Mouse (Mus musculus) forebrain, embryonic 14.5 days (tissue): ENCODE measurements around the gene Lrfn2. TPM values are rescaled to one million over a fixed set of nuclear protein-coding genes. Genes with fewer than 3 reads are reported as not detected.

Experiments used
- ATAC-seq: fragments of 200-750 bp; cut with Nextera tagmentation; 2 replicates; pipeline ENCODE4 v1.8.0; 2017; ENCODE audit warnings: mild to moderate bottlenecking, moderate library complexity
- DNase-seq: peaks from one replicate; pipeline ENCODE4 v3.0.0-alpha.2; 2015; ENCODE audit warnings: low spot score
- H3K27ac ChIP-seq: fragments of 300-500 bp; sonication (generic); 2 replicates; pipeline ENCODE4 v1.5.1; 2014; ENCODE audit warnings: low read depth, mild to moderate bottlenecking, control low read depth, low read length, moderate library complexity
- H3K27me3 ChIP-seq: fragments of 300-500 bp; sonication (generic); replicated peaks from 2 replicates; pipeline ENCODE4 v1.6.1; 2014; ENCODE audit warnings: low read length, control low read depth, mixed read lengths; ENCODE audit not compliant: control insufficient read depth, insufficient read depth
- H3K36me3 ChIP-seq: fragments of 300-500 bp; sonication (generic); 2 replicates; pipeline ENCODE4 v1.6.1; 2014; ENCODE audit warnings: low read length, control low read depth; ENCODE audit not compliant: control insufficient read depth, insufficient read depth
- H3K4me1 ChIP-seq: fragments of 300-500 bp; sonication (generic); 2 replicates; pipeline ENCODE4 v1.6.1; 2014; ENCODE audit warnings: antibody characterized with exemption, low read length, control low read depth; ENCODE audit not compliant: control insufficient read depth, insufficient read depth
- H3K4me2 ChIP-seq: fragments of 300-500 bp; sonication (generic); 2 replicates; pipeline ENCODE4 v1.6.1; 2014; ENCODE audit warnings: mild to moderate bottlenecking, control low read depth, low read length
- H3K4me3 ChIP-seq: fragments of 300-500 bp; sonication (generic); 2 replicates; pipeline ENCODE4 v1.5.1; 2014; ENCODE audit warnings: low read depth, low read length, control low read depth
- H3K9ac ChIP-seq: fragments of 300-500 bp; sonication (generic); 2 replicates; pipeline ENCODE4 v1.6.1; 2014; ENCODE audit warnings: mild to moderate bottlenecking, low read length, control low read depth, moderate library complexity
- H3K9me3 ChIP-seq: fragments of 300-500 bp; sonication (generic); replicated peaks from 2 replicates; pipeline ENCODE4 v1.6.1; 2016; ENCODE audit warnings: low read length, control low read depth, mixed read lengths; ENCODE audit not compliant: control insufficient read depth
- WGBS: fragments of 180-500 bp; shearing (Covaris S2); extraction: QIAGEN DNeasy Blood & Tissue Kit; methylation state at CpG from one replicate; pipeline ENCODE4 v1.1.7; 2014; 5-methylcytosine and 5-hydroxymethylcytosine counted together
- polyA plus RNA-seq: library from polyadenylated mRNA; unstranded; fragments of >200 nt; fragmentation: Nextera tagmentation; extraction: Ambion mirVana; gene quantifications from 2 replicates; pipeline ENCODE4 v1.2.1, GENCODE M21; 2014

The Lrfn2 gene
- polyA plus RNA-seq, 1 experiment from 2014 or later: 3.5 TPM

GRCm38 (mm10) chr17:48930994-48931393 lies 1.2 kb upstream of the Lrfn2 start:
- Histone ChIP-seq H3K4me1 (0 out of 2 replicates have a peak, but pooled peaks cover 4% of the 10 kb centered on the region), H3K9me3 (no peaks in the 10 kb centered on the region), H3K27ac (no peak overlapping the region), H3K36me3 (no peaks in the 10 kb centered on the region), H3K27me3 (no peaks in the 10 kb centered on the region; the same call in 1 of the 2 replicates), H3K4me3 (no peak overlapping the region), H3K4me2 (peak overlapping the region; percentile 73), H3K9ac (no peak overlapping the region)
- DNase-seq (no peak), ATAC-seq (no peak)
- 66% methylated on average over 10 of the region's 10 CpGs for whole genome bisulfite sequencing

- H3K36me3 ChIP-seq: no peaks in the 10 kb centered on the region
- WGBS: 1% methylated on average over 26 of the region's 26 CpGs
- H3K27ac ChIP-seq: no peak overlapping the region
- ATAC-seq (peak; percentile 19; the same call in 1 of the 2 replicates), DNase-seq (peak; percentile 50)
- H3K4me2 ChIP-seq: peak overlapping the region; percentile 73
- H3K9ac ChIP-seq: peak overlapping the region; percentile 78
- 0 out of 2 replicates have a peak, but pooled peaks cover 4% of the 10 kb centered on the region for H3K4me1 ChIP-seq
- peak overlapping the region; percentile 50 for H3K4me3 ChIP-seq
- H3K9me3 ChIP-seq: no peaks in the 10 kb centered on the region
- H3K27me3 ChIP-seq: no peaks in the 10 kb centered on the region; the same call in 1 of the 2 replicates
Measured at GRCm38 (mm10) chr17:48932406-48932906, 277 bp downstream of the Lrfn2 start.

GRCm38 (mm10) chr17:48932916-48933315 lies 737 bp downstream of the Lrfn2 start:
- Histone ChIP-seq H3K4me2 (peak overlapping the region; percentile 73), H3K27ac (no peak overlapping the region), H3K36me3 (no peaks in the 10 kb centered on the region), H3K9me3 (no peaks in the 10 kb centered on the region), H3K4me1 (0 out of 2 replicates have a peak, but pooled peaks cover 4% of the 10 kb centered on the region), H3K4me3 (peak overlapping the region; percentile 50), H3K9ac (peak overlapping the region; percentile 78), H3K27me3 (no peaks in the 10 kb centered on the region; the same call in 1 of the 2 replicates)
- ATAC-seq (no peak), DNase-seq (peak; percentile 16)
- WGBS: 6% methylated on average over 9 of the region's 9 CpGs

- WGBS: 90% methylated on average over 8 of the region's 8 CpGs
- no peak overlapping the region for H3K4me3 ChIP-seq
- H3K36me3 ChIP-seq: no peaks in the 10 kb centered on the region
- no peak overlapping the region for H3K27ac ChIP-seq
- H3K9ac ChIP-seq: no peak overlapping the region
- peak overlapping the region; percentile 73; the same call in 1 of the 2 replicates for H3K4me2 ChIP-seq
- no peaks in the 10 kb centered on the region; the same call in 1 of the 2 replicates for H3K27me3 ChIP-seq
- no peaks in the 10 kb centered on the region for H3K9me3 ChIP-seq
- 0 out of 2 replicates have a peak, but pooled peaks cover 4% of the 10 kb centered on the region for H3K4me1 ChIP-seq
- DNase-seq (no peak), ATAC-seq (no peak)
Measured at GRCm38 (mm10) chr17:48935201-48935600, 3.0 kb downstream of the Lrfn2 start.

GRCm38 (mm10) chr17:48936445-48937141 lies 4.4 kb downstream of the Lrfn2 start:
- no peak overlapping the region for H3K4me2 ChIP-seq
- peak; percentile 46 for DNase-seq
- H3K27me3 ChIP-seq: no peaks in the 10 kb centered on the region
- 0 out of 2 replicates have a peak, but pooled peaks cover 4% of the 10 kb centered on the region for H3K4me1 ChIP-seq
- no peaks in the 10 kb centered on the region for H3K9me3 ChIP-seq
- H3K4me3 ChIP-seq: no peak overlapping the region
- ATAC-seq: no peak
- no peaks in the 10 kb centered on the region for H3K36me3 ChIP-seq
- no peak overlapping the region for H3K27ac ChIP-seq
- no peak overlapping the region for H3K9ac ChIP-seq
- WGBS: 56% methylated on average over 5 of the region's 5 CpGs

GRCm38 (mm10) chr17:48938711-48939220 lies 6.6 kb downstream of the Lrfn2 start:
- ATAC-seq: no peak
- no peak for DNase-seq
- H3K9ac ChIP-seq: no peak overlapping the region
- H3K4me1 ChIP-seq: 0 out of 2 replicates have a peak, but pooled peaks cover 4% of the 10 kb centered on the region
- WGBS: 84% methylated on average over 7 of the region's 7 CpGs
- H3K36me3 ChIP-seq: no peaks in the 10 kb centered on the region
- H3K4me2 ChIP-seq: no peak overlapping the region
- H3K9me3 ChIP-seq: no peaks in the 10 kb centered on the region
- no peaks in the 10 kb centered on the region for H3K27me3 ChIP-seq
- H3K4me3 ChIP-seq: no peak overlapping the region
- H3K27ac ChIP-seq: no peak overlapping the region

- Histone ChIP-seq H3K9me3 (no peaks in the 10 kb centered on the region), H3K4me1 (no peaks in the 10 kb centered on the region), H3K27ac (no peak overlapping the region), H3K27me3 (no peaks in the 10 kb centered on the region), H3K4me3 (no peak overlapping the region), H3K4me2 (no peak overlapping the region), H3K36me3 (no peaks in the 10 kb centered on the region), H3K9ac (no peak overlapping the region)
- WGBS: 85% methylated on average over 9 of the region's 9 CpGs
- DNase-seq (no peak), ATAC-seq (no peak)
Measured at GRCm38 (mm10) chr17:48946315-48946714, 14.1 kb downstream of the Lrfn2 start.

GRCm38 (mm10) chr17:48946765-48947164 lies 14.6 kb downstream of the Lrfn2 start:
- Histone ChIP-seq H3K9me3 (no peaks in the 10 kb centered on the region), H3K4me3 (no peak overlapping the region), H3K27me3 (no peaks in the 10 kb centered on the region), H3K4me1 (no peaks in the 10 kb centered on the region), H3K36me3 (no peaks in the 10 kb centered on the region), H3K4me2 (no peak overlapping the region), H3K27ac (no peak overlapping the region), H3K9ac (no peak overlapping the region)
- 82% methylated on average over 3 of the region's 3 CpGs for WGBS
- ATAC-seq: no peak
- no peak for DNase-seq

- Histone ChIP-seq H3K4me1 (no peaks in the 10 kb centered on the region), H3K27me3 (no peaks in the 10 kb centered on the region), H3K36me3 (no peaks in the 10 kb centered on the region), H3K4me3 (no peak overlapping the region), H3K27ac (no peak overlapping the region), H3K9me3 (no peaks in the 10 kb centered on the region), H3K9ac (no peak overlapping the region), H3K4me2 (no peak overlapping the region)
- no peak for DNase-seq
- no peak for ATAC-seq
- WGBS: 85% methylated on average over 1 of the region's 1 CpGs
Measured at GRCm38 (mm10) chr17:48951250-48951649, 19.1 kb downstream of the Lrfn2 start.
